Comparison of ENCODE assay signal across 7 mouse cellular contexts in genomic region chr3:22075887-22076560, GRCm38 (mm10). TPM values are rescaled to one million over a fixed set of nuclear protein-coding genes. Genes with fewer than 3 reads are reported as not detected.
A peak's percentile ranks its signal among the peaks of the same experiment; 100 is the strongest.
DNase-seq lines count a peak whose midpoint lies in the region; ATAC-seq and TF ChIP-seq lines count a peak whose summit lies in the region.

No protein-coding gene starts in this region.

- peak overlapping the region; percentile 62 for H3K4me2 ChIP-seq in limb, embryonic 12.5 days
- peak overlapping the region; percentile 77 for H3K4me2 ChIP-seq in midbrain, embryonic 14.5 days (ENCODE audit: low read length)

- DNase-seq in adrenal gland, adult 8-10 months = peak; percentile 70
- peak; percentile 92 for DNase-seq in embryo, embryonic 11.5 days (ENCODE audit: low read depth, low spot score)
- peak; percentile 92 for DNase-seq in kidney, adult 2 months
- DNase-seq in midbrain, embryonic 14.5 days = peak; percentile 97
- peak; percentile 70 for DNase-seq in spleen, adult 12 weeks (ENCODE audit: low spot score)

- TF ChIP-seq CTCF in kidney, adult 2 months (conservative IDR thresholded peaks at IDR 0.05; ENCODE audit: insufficient read depth, insufficient read length, low read depth, low read length) = no peak

- H3K36me3 ChIP-seq in kidney, adult 2 months (ENCODE audit: control insufficient read depth, insufficient read depth, low read length) = no peaks in the 10 kb centered on the region
- peaks cover 8% of the 10 kb centered on the region; the same call in 1 of the 2 replicates for H3K36me3 ChIP-seq in limb, embryonic 12.5 days
- H3K36me3 ChIP-seq in midbrain, embryonic 14.5 days (ENCODE audit: control insufficient read depth, insufficient read depth, low read length) = no peaks in the 10 kb centered on the region

- H3K27me3 ChIP-seq in kidney, adult 2 months (replicated peaks; ENCODE audit: control insufficient read depth, insufficient read depth, low read length) = no peaks in the 10 kb centered on the region
- no peaks in the 10 kb centered on the region for H3K27me3 ChIP-seq in limb, embryonic 12.5 days
- no peaks in the 10 kb centered on the region for H3K27me3 ChIP-seq in midbrain, embryonic 14.5 days (ENCODE audit: control insufficient read depth, insufficient read depth, low read length)

- peaks cover 21% of the 10 kb centered on the region; the same call in 1 of the 2 replicates for H3K4me1 ChIP-seq in kidney, adult 2 months (ENCODE audit: control insufficient read depth, insufficient read depth, low read length)
- peaks cover 26% of the 10 kb centered on the region for H3K4me1 ChIP-seq in limb, embryonic 12.5 days (replicated peaks)
- peaks cover 29% of the 10 kb centered on the region for H3K4me1 ChIP-seq in midbrain, embryonic 14.5 days (ENCODE audit: control insufficient read depth, insufficient read depth, low read length)

- peak overlapping the region; percentile 80 for H3K27ac ChIP-seq in kidney, adult 2 months (ENCODE audit: insufficient read depth, low read depth, low read length)
- peak overlapping the region; percentile 99 for H3K27ac ChIP-seq in limb, embryonic 12.5 days
- H3K27ac ChIP-seq in midbrain, embryonic 14.5 days (replicated peaks; ENCODE audit: low read depth, low read length) = peak overlapping the region; percentile 99

- peak overlapping the region; percentile 67 for H3K4me3 ChIP-seq in kidney, adult 2 months (ENCODE audit: insufficient read depth, low read depth, low read length)
- H3K4me3 ChIP-seq in limb, embryonic 12.5 days (replicated peaks) = peak overlapping the region; percentile 93
- H3K4me3 ChIP-seq in midbrain, embryonic 14.5 days (replicated peaks; ENCODE audit: low read depth, low read length) = peak overlapping the region; percentile 89

- WGBS in kidney, adult 2 months = 3% methylated on average over 43 of the region's 70 CpGs
- under 1% methylated on average over 51 of the region's 70 CpGs for WGBS in limb, embryonic 12.5 days
- WGBS in midbrain, embryonic 14.5 days = 1% methylated on average over 61 of the region's 70 CpGs

- H3K9me3 ChIP-seq in limb, embryonic 12.5 days = no peaks in the 10 kb centered on the region
- H3K9me3 ChIP-seq in midbrain, embryonic 14.5 days (ENCODE audit: control insufficient read depth, low read length) = no peaks in the 10 kb centered on the region

- ATAC-seq in granulocyte monocyte progenitor cell, adult 5-6 weeks (replicated peaks; ENCODE audit: poor library complexity, severe bottlenecking) = peak; percentile 52
- ATAC-seq in limb, embryonic 12.5 days (ENCODE audit: insufficient number of reproducible peaks, insufficient read depth, low FRiP score, low TSS enrichment, low read depth) = peak; percentile 84
- ATAC-seq in midbrain, embryonic 14.5 days (ENCODE audit: low FRiP score, low TSS enrichment) = peak; percentile 89

- peak overlapping the region; percentile 79 for H3K9ac ChIP-seq in limb, embryonic 12.5 days (replicated peaks)
- peak overlapping the region; percentile 72 for H3K9ac ChIP-seq in midbrain, embryonic 14.5 days (replicated peaks; ENCODE audit: low read length)

- TF ChIP-seq POLR2A in kidney, adult 2 months (IDR thresholded peaks at IDR 0.05; ENCODE audit: low read depth, low read length) = no peak

RNA-seq across cellular contexts. Expression of gene Tbl1xr1, which starts 0.4 kb away (rescaled TPM):
- 10 to 100 TPM; 75.9 to 90.5 (median 82.2) TPM for total RNA-seq in adrenal gland, adult 8-10 months (2022)
- 78.0 and 98.0 TPM in 2 replicates for total RNA-seq in granulocyte monocyte progenitor cell, adult 5-6 weeks (2014; fragmentation: Nextera tagmentation)
- 71.4 and 89.8 TPM in 2 replicates for total RNA-seq in granulocyte monocyte progenitor cell, adult 5-6 weeks (2017)
- 22.3 and 26.7 TPM in 2 replicates for polyA plus RNA-seq in kidney, adult 2 months (2012; rRNA removed)
- polyA plus RNA-seq in limb, embryonic 12.5 days (2016; fragmentation: Nextera tagmentation; extraction: Ambion mirVana) = 35.6 and 38.0 TPM in 2 replicates
- 25.3 and 26.2 TPM in 2 replicates for polyA plus RNA-seq in midbrain, embryonic 14.5 days (2014; fragmentation: Nextera tagmentation; extraction: Ambion mirVana)

Comparison
In these comparisons a context has a peak if more than half of its experiments do, and no peak if none do; other contexts are left out.
1. Peak in every context shown above with its lines: DNase-seq, ATAC-seq, H3K4me3 ChIP-seq and H3K27ac ChIP-seq.